Mouse (Mus musculus) kidney, adult 2 months (tissue): Measurements from ENCODE around the gene Mall.

Experiments
- CTCF ChIP-seq: fragments of 200-500 bp; conservative IDR thresholded peaks from 2 replicates; pipeline ENCODE4 v1.5.1; 2011; ENCODE audit warnings: low read depth, mild to moderate bottlenecking, control low read depth, low read length, moderate library complexity, mixed read lengths; ENCODE audit not compliant: insufficient read depth, insufficient read length
- POLR2A ChIP-seq: fragments of 200-500 bp; IDR thresholded peaks from one replicate; pipeline ENCODE4 v1.6.1; 2011; ENCODE audit warnings: low read depth, low read length, control low read depth

GRCm38 (mm10) chr2:127667015-127667414 is 62.7 kb downstream of the Mall start:
- no peak for TF ChIP-seq CTCF
- no peak for TF ChIP-seq POLR2A
